Mouse (Mus musculus) embryo, embryonic 10 days (tissue): ENCODE results near the gene Ddx39b.
"Not testable (repeated sequence)": the region's sequence is repeated elsewhere in the genome, so short reads cannot be mapped to it uniquely, and the experiment has no call there.

Experiments
- DNase-seq: peaks from one replicate; pipeline ENCODE4 v3.0.0-alpha.2; 2015; ENCODE audit warnings: low spot score

Gene Ddx39b

GRCm38 (mm10) chr17:35262664-35263522, 21.3 kb downstream of the Ddx39b start, which contains the start of gene H2-D1:
Gene H2-D1 (plus strand): TSS chr17:35262730.
- DNase-seq: peak; percentile 93

GRCm38 (mm10) chr17:35263523-35263883, 22.0 kb downstream of the Ddx39b start:
- DNase-seq: no peak

DNA sequence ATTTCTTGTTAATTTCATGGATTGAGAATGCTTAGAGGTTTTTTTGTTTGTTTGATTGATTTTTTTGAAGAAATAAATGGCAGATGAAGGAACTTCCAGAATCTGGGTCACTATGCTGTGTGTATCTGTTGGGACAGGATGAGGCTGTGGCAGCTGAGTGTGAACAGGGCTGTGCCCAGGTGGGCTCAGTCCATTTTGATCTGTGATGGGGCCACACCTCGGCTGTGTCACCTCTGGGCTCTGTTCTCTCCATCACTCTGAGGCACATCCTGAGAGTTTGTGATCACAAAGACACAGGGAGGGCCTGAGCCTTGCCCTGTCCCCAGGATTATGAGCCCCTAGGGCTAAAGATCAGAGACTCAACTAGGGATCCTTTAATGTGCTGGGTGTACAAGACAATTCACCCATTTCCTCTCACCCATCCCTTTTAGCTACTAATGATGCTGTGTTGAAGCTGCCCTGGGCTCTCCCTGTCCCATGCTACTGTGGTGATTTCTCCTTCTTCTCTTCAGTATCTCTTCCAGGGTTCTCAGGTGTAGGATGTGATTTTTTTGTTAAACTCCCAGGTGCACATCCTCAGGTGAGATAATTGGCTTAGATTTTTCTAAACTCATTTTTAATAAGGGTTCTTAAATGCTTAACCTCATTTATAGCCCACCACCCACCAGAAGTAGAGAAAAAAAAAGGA, 26.0 kb downstream of the Ddx39b start:
- no peak for DNase-seq

DNA sequence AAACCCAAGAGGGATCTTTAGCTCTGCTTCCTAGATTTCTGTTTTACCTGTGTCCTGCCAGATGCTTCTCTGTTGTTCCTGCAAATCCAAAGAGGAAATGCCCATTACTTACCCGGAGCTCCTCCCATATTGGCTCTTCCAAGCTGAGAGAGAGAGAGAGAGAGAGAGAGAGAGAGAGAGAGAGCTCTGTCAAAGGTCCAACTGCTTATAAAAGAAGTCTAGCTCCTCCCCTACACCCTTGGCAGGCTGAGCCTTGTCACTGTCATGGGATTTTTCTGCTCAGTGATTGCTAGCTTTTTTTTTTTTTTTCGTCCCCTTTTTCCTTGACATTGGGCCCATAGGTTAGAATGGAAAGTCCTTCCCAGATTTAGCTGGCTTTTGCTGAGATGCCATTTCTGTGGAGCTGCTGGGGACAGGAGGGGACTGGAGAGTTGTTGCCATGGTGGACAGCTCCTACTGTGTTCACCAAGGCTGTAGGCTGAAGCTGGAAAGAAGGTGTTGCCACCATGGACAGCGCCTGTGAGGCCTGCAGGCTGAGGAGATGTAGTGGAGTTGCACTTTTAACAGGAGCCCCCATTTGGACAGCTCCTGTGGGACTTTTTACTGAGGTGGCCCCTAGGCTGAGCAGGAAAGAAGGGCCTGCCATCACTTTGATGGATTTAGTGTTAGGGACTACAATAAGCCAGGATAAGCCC, 28.3 kb downstream of the Ddx39b start:
- peak; percentile 85 for DNase-seq

DNA sequence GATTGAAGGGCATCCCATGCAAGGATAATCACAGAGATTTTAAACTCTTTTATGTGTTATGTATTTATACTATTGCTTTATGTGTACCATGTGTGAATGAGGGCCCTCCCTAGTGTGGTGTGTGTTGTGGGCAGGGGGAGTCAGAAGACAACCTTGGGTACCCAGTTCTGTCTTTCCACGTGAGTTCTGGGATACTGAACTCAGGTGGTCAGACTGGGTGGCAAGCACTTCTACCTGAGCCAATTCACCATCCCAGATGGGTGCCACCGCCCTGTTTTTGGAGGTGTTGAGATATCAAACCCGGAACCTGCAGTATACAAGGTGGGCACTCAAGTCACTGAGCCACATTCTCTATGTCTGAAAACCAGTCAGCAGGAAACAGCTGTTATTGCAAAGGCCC, 30.7 kb downstream of the Ddx39b start:
- DNase-seq: no peak

DNA sequence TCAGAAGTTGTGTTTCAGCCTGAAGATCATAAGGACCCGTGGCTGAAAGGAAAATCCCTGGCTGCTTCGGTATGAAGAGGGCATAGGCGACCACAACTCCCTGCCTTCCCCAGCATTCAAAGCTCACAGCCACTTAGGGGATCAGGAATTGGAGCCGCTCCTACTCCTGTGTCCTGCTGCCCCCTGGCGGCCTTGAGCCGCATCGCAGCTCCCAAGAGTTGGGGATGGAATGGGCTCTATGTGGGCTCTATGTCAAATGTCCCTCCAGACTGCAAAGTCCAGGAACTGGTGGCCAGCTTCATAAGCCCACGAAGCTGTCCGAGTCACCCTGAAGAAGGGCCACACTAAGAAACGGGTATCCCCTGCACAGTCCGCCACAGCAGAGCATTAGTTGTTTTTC, 33.2 kb downstream of the Ddx39b start:
- DNase-seq: peak; percentile 79

- DNase-seq: peak; percentile 17
Observed at GRCm38 (mm10) chr17:35276304-35276864, 34.8 kb downstream of the Ddx39b start.

- DNase-seq: no peak
Observed at GRCm38 (mm10) chr17:35278049-35278448, 36.5 kb downstream of the Ddx39b start.

DNA sequence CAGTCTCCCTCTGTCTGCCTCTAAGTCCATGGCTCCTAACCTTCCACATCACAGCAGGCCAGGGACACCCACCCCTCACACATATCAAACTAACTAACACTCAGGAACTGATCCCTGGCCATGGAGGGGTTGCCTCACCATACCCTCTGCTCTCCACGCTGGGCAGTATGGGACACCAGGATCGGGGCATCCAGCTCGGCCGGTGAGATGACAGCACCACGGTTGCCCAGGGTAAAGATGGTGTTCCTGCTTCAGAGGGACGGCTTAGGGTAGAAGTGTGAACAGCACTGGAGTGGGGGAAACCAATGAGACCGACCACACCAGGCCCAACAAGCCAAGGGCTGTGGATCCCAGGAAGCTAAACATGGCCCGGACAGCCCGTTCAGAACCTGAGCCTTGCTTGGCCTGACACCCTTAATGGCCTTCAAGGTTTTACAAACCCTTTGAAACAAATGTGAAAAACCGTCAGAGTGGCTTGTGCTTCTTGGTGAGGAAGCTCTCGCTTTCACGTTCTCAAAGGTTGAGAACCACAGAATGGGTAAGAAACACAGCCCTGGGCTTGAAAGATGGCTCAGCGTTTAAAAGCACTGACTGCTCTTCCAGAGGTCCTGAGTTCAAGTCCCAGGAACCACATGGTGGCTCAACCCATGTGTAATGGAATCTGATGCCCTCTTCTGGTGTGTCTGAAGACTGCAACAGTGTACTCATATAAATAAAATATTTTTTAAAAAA, 37.6 kb downstream of the Ddx39b start:
- DNase-seq: no peak

GRCm38 (mm10) chr17:35280276-35280675, 38.7 kb downstream of the Ddx39b start:
- DNase-seq: no peak

DNA sequence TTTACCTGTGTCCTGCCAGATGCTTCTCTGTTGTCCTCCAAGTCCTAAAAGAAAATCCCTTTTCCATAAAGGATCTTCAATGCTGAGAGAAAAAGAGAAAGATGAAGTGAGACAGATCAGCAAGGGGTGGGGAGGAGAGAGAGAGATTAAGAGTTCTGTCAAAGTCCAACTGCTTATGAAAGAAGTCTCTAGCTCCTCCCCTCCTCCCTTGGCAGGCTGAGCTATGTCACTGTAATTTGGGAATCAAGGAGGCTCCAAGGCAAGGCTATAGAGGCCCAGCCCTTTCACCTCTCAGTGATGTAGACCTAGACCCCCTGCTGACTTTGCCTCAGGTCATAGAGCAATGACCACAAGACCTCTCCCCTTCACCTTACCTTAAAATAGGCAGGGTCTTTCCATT, 43.9 kb downstream of the Ddx39b start:
- no peak for DNase-seq

GRCm38 (mm10) chr17:35295796-35296195, 54.2 kb downstream of the Ddx39b start:
- peak; percentile 35 for DNase-seq

DNA sequence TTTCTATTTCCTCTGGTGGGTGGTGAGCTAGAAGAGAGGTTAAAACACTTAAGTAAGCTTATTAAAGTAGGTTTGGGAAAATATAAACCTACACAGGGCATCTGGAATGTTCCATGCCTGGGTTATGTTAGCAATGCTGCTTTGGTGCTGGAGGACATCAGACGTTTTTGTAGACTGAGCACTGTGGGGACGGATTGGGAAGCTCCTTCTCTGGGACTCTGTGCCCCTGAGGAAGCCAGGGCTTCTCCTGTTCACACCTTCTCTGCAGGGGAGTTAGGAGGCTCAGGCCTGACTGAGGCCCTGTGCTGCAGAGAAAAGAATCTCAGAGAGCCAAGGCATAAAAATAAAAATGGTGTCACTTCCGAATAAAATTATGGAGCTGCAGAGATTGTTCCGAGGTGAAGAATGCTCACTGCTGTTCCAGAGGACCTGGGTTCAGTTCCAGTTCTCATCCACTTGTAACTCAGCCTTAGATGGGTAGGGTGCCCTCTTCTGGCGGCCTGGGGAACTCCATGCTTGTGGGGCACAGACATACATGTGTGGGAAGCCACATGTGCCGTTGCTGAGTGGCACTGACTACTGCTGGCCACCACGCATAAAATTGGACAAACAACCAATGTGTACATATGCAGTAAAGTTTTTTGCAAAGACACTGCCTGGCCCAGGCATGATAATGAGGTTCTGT, 58.9 kb downstream of the Ddx39b start:
- not testable (repeated sequence) for DNase-seq

GRCm38 (mm10) chr17:35301645-35302258, 60.2 kb downstream of the Ddx39b start:
- peak; percentile 83 for DNase-seq

- no peak for DNase-seq
Observed at GRCm38 (mm10) chr17:35303271-35303670, 61.7 kb downstream of the Ddx39b start.
